8 mouse cellular contexts compared by ENCODE assay signal in genomic region chr5:117978159-117978697, GRCm38 (mm10). TPM values are rescaled to one million over a fixed set of nuclear protein-coding genes. Genes with fewer than 3 reads are reported as not detected.
A peak's percentile ranks its signal among the peaks of the same experiment; 100 is the strongest.
DNase-seq lines count a peak whose midpoint lies in the region; ATAC-seq and TF ChIP-seq lines count a peak whose summit lies in the region.

No protein-coding gene starts in this region.

- TF ChIP-seq CTCF in heart, postnatal 0 days (IDR thresholded peaks at IDR 0.05; ENCODE audit: low read depth), result no peak
- TF ChIP-seq CTCF in cortical plate, adult 2 months (IDR thresholded peaks at IDR 0.05; ENCODE audit: extremely low read depth, insufficient read depth, low read length), result no peak

- H3K9me3 ChIP-seq in heart, postnatal 0 days (replicated peaks; ENCODE audit: control insufficient read depth, low read length), result no peaks in the 10 kb centered on the region
- H3K9me3 ChIP-seq in hindbrain, embryonic 16.5 days (ENCODE audit: control insufficient read depth, low read length), result no peaks in the 10 kb centered on the region
- H3K9me3 ChIP-seq in midbrain, embryonic 13.5 days, result no peaks in the 10 kb centered on the region

- no peak for DNase-seq in heart, postnatal 0 days (ENCODE audit: low spot score)
- no peak for DNase-seq in heart, adult 11 months
- DNase-seq in thymus, postnatal 10 days (ENCODE audit: low spot score in 2 of 2), result no peak
- DNase-seq in layer of hippocampus, postnatal 36 days, result no peak
- DNase-seq in gastrocnemius, postnatal 4 days (ENCODE audit: low spot score in 2 of 2), result no peak

- H3K27me3 ChIP-seq in heart, postnatal 0 days (ENCODE audit: control insufficient read depth, insufficient read depth, low read length), result no peaks in the 10 kb centered on the region
- H3K27me3 ChIP-seq in hindbrain, embryonic 16.5 days (replicated peaks; ENCODE audit: control insufficient read depth, insufficient read depth, low read length), result no peaks in the 10 kb centered on the region
- no peaks in the 10 kb centered on the region for H3K27me3 ChIP-seq in midbrain, embryonic 13.5 days

- no peak for ATAC-seq in heart, postnatal 0 days (ENCODE audit: insufficient read depth, low read depth)
- ATAC-seq in hindbrain, embryonic 16.5 days, result no peak
- no peak for ATAC-seq in midbrain, embryonic 13.5 days

- H3K9ac ChIP-seq in heart, postnatal 0 days (replicated peaks; ENCODE audit: low read depth, low read length), result no peak overlapping the region
- peak overlapping the region; percentile 99 for H3K9ac ChIP-seq in hindbrain, embryonic 16.5 days (ENCODE audit: low read depth, low read length)
- peak overlapping the region; percentile 99 for H3K9ac ChIP-seq in midbrain, embryonic 13.5 days (replicated peaks)

- H3K4me2 ChIP-seq in heart, postnatal 0 days (ENCODE audit: low read depth, low read length), result peak overlapping the region; percentile 90
- H3K4me2 ChIP-seq in hindbrain, embryonic 16.5 days (ENCODE audit: low read length), result peak overlapping the region; percentile 63
- peak overlapping the region; percentile 74 for H3K4me2 ChIP-seq in midbrain, embryonic 13.5 days (replicated peaks)

- TF ChIP-seq POLR2A in cortical plate, adult 2 months (IDR thresholded peaks at IDR 0.05; ENCODE audit: extremely low read depth, insufficient read depth, low read length), result no peak

- peaks cover 13% of the 10 kb centered on the region; the same call in 1 of the 2 replicates for H3K4me1 ChIP-seq in heart, postnatal 0 days (ENCODE audit: control insufficient read depth, insufficient read depth)
- peaks cover 1% of the 10 kb centered on the region; the same call in 1 of the 2 replicates for H3K4me1 ChIP-seq in cortical plate, adult 2 months (ENCODE audit: control insufficient read depth, insufficient read depth, low read length)
- peaks cover 18% of the 10 kb centered on the region for H3K4me1 ChIP-seq in hindbrain, embryonic 16.5 days (ENCODE audit: control insufficient read depth, insufficient read depth, low read depth, low read length)
- peaks cover 35% of the 10 kb centered on the region for H3K4me1 ChIP-seq in midbrain, embryonic 13.5 days (replicated peaks)

- H3K36me3 ChIP-seq in heart, postnatal 0 days (replicated peaks; ENCODE audit: control insufficient read depth, insufficient read depth, low read length), result peaks cover 41% of the 10 kb centered on the region
- peaks cover 4% of the 10 kb centered on the region; the same call in 1 of the 2 replicates for H3K36me3 ChIP-seq in hindbrain, embryonic 16.5 days (ENCODE audit: control insufficient read depth, insufficient read depth, low read length)
- H3K36me3 ChIP-seq in midbrain, embryonic 13.5 days, result peaks cover 42% of the 10 kb centered on the region

- H3K4me3 ChIP-seq in heart, postnatal 0 days (ENCODE audit: low read depth, low read length), result peak overlapping the region; percentile 87; the same call in 1 of the 2 replicates
- H3K4me3 ChIP-seq in cortical plate, adult 2 months (ENCODE audit: insufficient read depth, low read length), result peak overlapping the region; percentile 91
- peak overlapping the region; percentile 100 for H3K4me3 ChIP-seq in hindbrain, embryonic 16.5 days (ENCODE audit: low read length)
- H3K4me3 ChIP-seq in midbrain, embryonic 13.5 days (replicated peaks), result peak overlapping the region; percentile 99

- WGBS in heart, postnatal 0 days, result 74% methylated on average over 17 of the region's 17 CpGs
- WGBS in hindbrain, embryonic 16.5 days, result 34% methylated on average over 17 of the region's 17 CpGs
- WGBS in midbrain, embryonic 13.5 days, result 44% methylated on average over 17 of the region's 17 CpGs

- H3K27ac ChIP-seq in heart, postnatal 0 days (ENCODE audit: low read depth), result no peak overlapping the region
- no peak overlapping the region for H3K27ac ChIP-seq in cortical plate, adult 2 months (ENCODE audit: insufficient read depth, low read length)
- H3K27ac ChIP-seq in hindbrain, embryonic 16.5 days (ENCODE audit: low read depth, low read length), result no peak overlapping the region; the same call in 1 of the 2 replicates
- H3K27ac ChIP-seq in midbrain, embryonic 13.5 days, result peak overlapping the region; percentile 93

- no peak for TF ChIP-seq EP300 in heart, postnatal 0 days (IDR thresholded peaks at IDR 0.05; ENCODE audit: low read depth)

RNA-seq across cellular contexts. Expression of gene Fbxo21, which starts 1.7 kb away (rescaled TPM):
- 50.8 and 52.4 TPM in 2 replicates for total RNA-seq in heart, postnatal 0 days (2014; rRNA removed; ENCODE audit: low replicate concordance)
- polyA plus RNA-seq in heart, postnatal 0 days (2015; fragmentation: Nextera tagmentation; extraction: Ambion mirVana), result 36.0 and 37.7 TPM in 2 replicates
- polyA plus RNA-seq in cortical plate, adult 2 months (2012; rRNA removed), result 90.4 and 92.1 TPM in 2 replicates
- 151 and 167 TPM in 2 replicates for polyA plus RNA-seq in hindbrain, embryonic 16.5 days (2015; fragmentation: Nextera tagmentation; extraction: Ambion mirVana)
- polyA plus RNA-seq in midbrain, embryonic 13.5 days (2015; fragmentation: Nextera tagmentation; extraction: Ambion mirVana), result 152 and 154 TPM in 2 replicates
- total RNA-seq in layer of hippocampus, postnatal 36 days (2021), result 100 to 1,000 TPM; 145 to 152 TPM
- total RNA-seq in gastrocnemius, postnatal 4 days (2021), result 10 to 100 TPM; 32.6 to 35.3 TPM

RNA-seq across cellular contexts. Expression of gene Tesc, which starts 49.3 kb away (rescaled TPM):
- 17.6 and 19.6 TPM in 2 replicates for total RNA-seq in heart, postnatal 0 days (2014; rRNA removed; ENCODE audit: low replicate concordance)
- 19.0 and 20.7 TPM in 2 replicates for polyA plus RNA-seq in heart, postnatal 0 days (2015; fragmentation: Nextera tagmentation; extraction: Ambion mirVana)
- polyA plus RNA-seq in cortical plate, adult 2 months (2012; rRNA removed), result 47.6 and 54.6 TPM in 2 replicates
- 4.1 and 5.4 TPM in 2 replicates for polyA plus RNA-seq in hindbrain, embryonic 16.5 days (2015; fragmentation: Nextera tagmentation; extraction: Ambion mirVana)
- polyA plus RNA-seq in midbrain, embryonic 13.5 days (2015; fragmentation: Nextera tagmentation; extraction: Ambion mirVana), result 2.9 TPM in 2 replicates
- 10 to 100 TPM; 92.5 to 93.1 TPM for total RNA-seq in layer of hippocampus, postnatal 36 days (2021)
- total RNA-seq in gastrocnemius, postnatal 4 days (2021), result under 1 TPM; 0.88 to 0.96 TPM
